Mouse (Mus musculus): ENCODE results near the gene Kctd12. TPM values are rescaled to one million over a fixed set of nuclear protein-coding genes. Genes with fewer than 3 reads are reported as not detected.

Kctd12 gene
- total and polyA plus RNA-seq, 3 experiments, result not detected

- DNase-seq (ENCODE audit: low read depth, low spot score), result no peak
- no peak overlapping the region for H3K4me3 ChIP-seq (ENCODE audit: control insufficient read depth in 1 of 2, insufficient read depth in 1 of 2, low read depth in 2 of 2, low read length in 2 of 2)
- H3K36me3 ChIP-seq (ENCODE audit: control insufficient read depth in 1 of 2, insufficient read depth in 2 of 2, low read length in 2 of 2), result no peaks in the 10 kb centered on the region
- TF ChIP-seq ZNF384 (IDR thresholded peaks at IDR 0.05; ENCODE audit: low read depth, low read length), result no peak
- TF ChIP-seq CHD1 (IDR thresholded peaks at IDR 0.05; ENCODE audit: low read depth, low read length), result no peak
- TF ChIP-seq SMC3 (IDR thresholded peaks at IDR 0.05; ENCODE audit: low read depth, low read length), result no peak
- no peak for TF ChIP-seq CHD2 (IDR thresholded peaks at IDR 0.05; ENCODE audit: low read length)
- no peak for TF ChIP-seq ZKSCAN1 (IDR thresholded peaks at IDR 0.05; ENCODE audit: low read depth, low read length)
- TF ChIP-seq CTCF (IDR thresholded peaks at IDR 0.05 in 2 of 3, conservative IDR thresholded peaks at IDR 0.05 in 1 of 3; ENCODE audit: control insufficient read depth in 1 of 3, insufficient read depth in 1 of 3, low read depth in 2 of 3, low read length in 3 of 3, poor library complexity in 1 of 3, severe bottlenecking in 1 of 3), result no peak
- TF ChIP-seq MAX (IDR thresholded peaks at IDR 0.05; ENCODE audit: low read length), result no peak
- no peak for TF ChIP-seq POLR2AphosphoS5 (IDR thresholded peaks at IDR 0.05; ENCODE audit: borderline replicate concordance, low read depth, low read length)
- TF ChIP-seq ELF1 (IDR thresholded peaks at IDR 0.05; ENCODE audit: low read depth, low read length), result no peak
- TF ChIP-seq RCOR1 (IDR thresholded peaks at IDR 0.05; ENCODE audit: low read depth, low read length), result no peak
- no peak for TF ChIP-seq ZC3H11A (IDR thresholded peaks at IDR 0.05; ENCODE audit: low read depth, low read length)
- TF ChIP-seq MAFK (IDR thresholded peaks at IDR 0.05; ENCODE audit: borderline replicate concordance, low read depth, low read length), result no peak
- no peak for TF ChIP-seq TBP (IDR thresholded peaks at IDR 0.05; ENCODE audit: low read depth, low read length)
- no peak for TF ChIP-seq HCFC1 (IDR thresholded peaks at IDR 0.05; ENCODE audit: low read depth, low read length)
- no peak for TF ChIP-seq ETS1 (IDR thresholded peaks at IDR 0.05; ENCODE audit: low read depth, low read length)
- TF ChIP-seq GATA1 (IDR thresholded peaks at IDR 0.05; ENCODE audit: low read depth, low read length), result no peak
- TF ChIP-seq SIN3A (IDR thresholded peaks at IDR 0.05; ENCODE audit: low read length), result no peak
- TF ChIP-seq MAZ (IDR thresholded peaks at IDR 0.05; ENCODE audit: low read depth, low read length), result no peak
- TF ChIP-seq MYC (IDR thresholded peaks at IDR 0.05; ENCODE audit: low read depth, low read length), result no peak
- H3K79me2 ChIP-seq (ENCODE audit: control insufficient read depth, insufficient read depth, low read length, poor library complexity), result no peaks in the 10 kb centered on the region
- H3K27me3 ChIP-seq (ENCODE audit: control insufficient read depth in 1 of 2, insufficient read depth in 2 of 2, low read length in 2 of 2), result no peaks in the 10 kb centered on the region; a peak in 2 of 4 replicates
- H3K9me3 ChIP-seq (replicated peaks; ENCODE audit: insufficient read depth, low read length), result no peaks in the 10 kb centered on the region
- no peak overlapping the region for H3K9ac ChIP-seq (ENCODE audit: control insufficient read depth, low read depth, low read length, poor library complexity, severe bottlenecking)
- H3K27ac ChIP-seq (ENCODE audit: control insufficient read depth, low read depth, low read length), result no peak overlapping the region
- H3K4me1 ChIP-seq (ENCODE audit: control insufficient read depth in 1 of 2, insufficient read depth in 2 of 2, low read length in 2 of 2), result no peaks in the 10 kb centered on the region
These were observed 40.1 kb downstream of the Kctd12 start for GRCm38 (mm10) chr14:102942222-102942843.

DNA sequence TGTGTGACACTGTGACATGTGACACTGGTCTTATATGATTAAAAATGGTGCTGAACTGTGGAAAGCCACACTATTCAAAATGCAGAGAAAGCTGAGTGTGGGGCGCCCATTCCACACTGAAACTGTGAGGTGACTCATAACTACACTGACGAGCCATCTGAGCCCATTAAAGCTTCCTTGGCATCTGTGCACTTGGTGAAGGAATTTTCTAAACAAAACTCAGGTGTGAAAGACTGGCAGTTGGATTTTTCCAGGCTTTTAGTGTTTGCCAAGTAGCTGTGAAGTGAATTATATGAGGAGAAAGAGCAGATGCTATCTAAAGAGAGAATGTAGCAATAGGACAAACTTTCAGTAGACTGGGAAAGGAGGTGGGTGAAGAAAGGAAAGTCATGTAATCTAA, 47.6 kb downstream of the Kctd12 start:
- Histone ChIP-seq H3K9ac (ENCODE audit: control insufficient read depth, low read depth, low read length, poor library complexity, severe bottlenecking) (no peak overlapping the region), H3K27me3 (ENCODE audit: control insufficient read depth in 1 of 2, insufficient read depth in 2 of 2, low read length in 2 of 2) (no peaks in the 10 kb centered on the region; a peak in 1 of 4 replicates), H3K9me3 (replicated peaks; ENCODE audit: insufficient read depth, low read length) (no peaks in the 10 kb centered on the region), H3K79me2 (ENCODE audit: control insufficient read depth, insufficient read depth, low read length, poor library complexity) (no peaks in the 10 kb centered on the region), H3K4me3 (ENCODE audit: control insufficient read depth in 1 of 2, insufficient read depth in 1 of 2, low read depth in 2 of 2, low read length in 2 of 2) (no peak overlapping the region), H3K4me1 (ENCODE audit: control insufficient read depth in 1 of 2, insufficient read depth in 2 of 2, low read length in 2 of 2) (no peaks in the 10 kb centered on the region), H3K27ac (ENCODE audit: control insufficient read depth, low read depth, low read length) (no peak overlapping the region), H3K36me3 (ENCODE audit: control insufficient read depth in 1 of 2, insufficient read depth in 2 of 2, low read length in 2 of 2) (no peaks in the 10 kb centered on the region)
- DNase-seq (ENCODE audit: low read depth, low spot score), result no peak
- TF ChIP-seq UBTF (IDR thresholded peaks at IDR 0.05; ENCODE audit: borderline replicate concordance, insufficient read depth, low read depth, low read length), result no peak
- no peak for TF ChIP-seq SIN3A (IDR thresholded peaks at IDR 0.05; ENCODE audit: low read length)
- no peak for TF ChIP-seq ZNF384 (IDR thresholded peaks at IDR 0.05; ENCODE audit: low read depth, low read length)
- no peak for TF ChIP-seq NELFE (IDR thresholded peaks at IDR 0.05; ENCODE audit: low read depth, low read length)
- TF ChIP-seq CHD1 (IDR thresholded peaks at IDR 0.05; ENCODE audit: low read depth, low read length), result no peak
- TF ChIP-seq POLR2AphosphoS5 (IDR thresholded peaks at IDR 0.05; ENCODE audit: borderline replicate concordance, low read depth, low read length), result no peak
- no peak for TF ChIP-seq GATA1 (IDR thresholded peaks at IDR 0.05; ENCODE audit: low read depth, low read length)
- TF ChIP-seq ZC3H11A (IDR thresholded peaks at IDR 0.05; ENCODE audit: low read depth, low read length), result no peak
- no peak for TF ChIP-seq ZMIZ1 (IDR thresholded peaks at IDR 0.05; ENCODE audit: low read depth, low read length)
